Mouse (Mus musculus): ENCODE results near the gene Frrs1.

- TF ChIP-seq CTCF (IDR thresholded peaks at IDR 0.05; ENCODE audit: borderline replicate concordance, insufficient read depth, low read length) (no peak), POLR2A (IDR thresholded peaks at IDR 0.05; ENCODE audit: low read depth, low read length) (no peak)
Observed at GRCm38 (mm10) chr3:116946476-116946875, 87.2 kb downstream of the Frrs1 start.
